8 mouse cellular contexts compared by ENCODE assay signal in the genomic region with DNA sequence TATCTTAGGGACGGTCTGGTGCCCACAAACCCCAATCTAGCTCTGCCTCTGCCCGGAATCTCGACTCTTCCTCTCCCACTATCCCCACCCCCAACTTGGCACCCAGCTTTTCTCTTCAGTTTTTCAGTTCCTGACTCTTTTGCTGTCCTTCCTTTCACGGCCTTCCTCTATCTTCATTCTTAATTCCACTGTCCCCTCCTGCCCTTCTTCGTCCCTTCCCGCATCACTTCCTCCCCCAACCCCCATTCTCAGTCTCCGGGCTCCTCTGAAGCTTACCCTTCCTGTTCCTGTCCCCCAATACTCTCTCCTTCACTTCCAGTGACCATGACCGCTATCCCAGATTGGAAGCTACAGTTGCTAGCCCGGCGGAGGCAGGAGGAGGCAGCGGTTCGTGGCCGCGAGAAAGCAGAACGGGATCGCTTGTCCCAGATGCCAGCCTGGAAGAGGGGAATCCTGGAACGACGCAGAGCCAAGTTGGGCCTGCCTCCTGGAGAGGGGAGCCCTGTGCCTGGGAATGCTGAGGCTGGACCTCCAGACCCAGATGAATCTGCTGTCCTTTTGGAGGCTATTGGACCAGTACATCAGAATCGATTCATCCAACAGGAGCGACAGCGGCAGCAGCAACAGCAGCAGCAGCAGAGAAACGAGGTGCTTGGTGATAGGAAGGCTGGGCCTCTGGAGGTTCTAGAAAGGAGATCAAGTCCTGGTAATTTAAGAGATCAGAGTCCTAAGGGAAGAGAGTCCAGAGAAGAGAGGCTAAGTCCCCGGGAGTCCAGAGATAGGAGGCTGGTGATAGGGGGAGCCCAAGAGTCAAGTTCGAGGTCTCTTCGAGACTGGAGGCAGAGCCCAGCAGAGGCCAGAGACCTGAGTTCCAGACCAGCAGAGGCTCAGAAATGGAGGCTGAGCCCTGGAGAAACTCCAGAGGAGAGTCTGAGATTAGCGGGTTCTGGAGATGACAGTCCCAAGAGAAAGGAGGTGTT. TPM values are rescaled to one million over a fixed set of nuclear protein-coding genes. Genes with fewer than 3 reads are reported as not detected.
DNase-seq lines count a peak whose midpoint lies in the region; ATAC-seq and TF ChIP-seq lines count a peak whose summit lies in the region.

No protein-coding gene starts in this region.

- H3K27ac ChIP-seq in gastrocnemius, adult 2 months = peak overlapping the region; percentile 96
- peak overlapping the region; percentile 96 for H3K27ac ChIP-seq in heart, embryonic 12.5 days (ENCODE audit: poor library complexity, severe bottlenecking)

- intact Hi-C loops in gastrocnemius, adult 2 months (cut with DNase I) = no loop called here
- intact Hi-C loops in left cerebral cortex, postnatal 36 days (cut with DNase I) = no loop called here

- H3K9ac ChIP-seq in heart, embryonic 12.5 days = peak overlapping the region; percentile 91

- H3K36me3 ChIP-seq in heart, embryonic 12.5 days = peaks cover 11% of the 10 kb centered on the region
- peaks cover 10% of the 10 kb centered on the region for H3K36me3 ChIP-seq in megakaryocyte, embryonic 14.5 days (replicated peaks; ENCODE audit: low read length)
- peaks cover 3% of the 10 kb centered on the region; the same call in 1 of the 2 replicates for H3K36me3 ChIP-seq in splenic B cell, adult 2 months (ENCODE audit: control insufficient read depth, insufficient read depth, low read length, poor library complexity, severe bottlenecking)

- ATAC-seq in heart, embryonic 12.5 days (ENCODE audit: insufficient number of reproducible peaks, low FRiP score) = no peak

- DNase-seq in gastrocnemius, adult 2 months = peak; percentile 54
- DNase-seq in gastrocnemius, adult 8-10 months (ENCODE audit: low spot score in 2 of 2) = no peak
- DNase-seq in brain, embryonic 14.5 days (ENCODE audit: low read depth) = peak; percentile 37
- peak; percentile 57 to 69 for DNase-seq in kidney, postnatal 25 days
- peak; percentile 73 for DNase-seq in splenic B cell, adult 2 months (ENCODE audit: low read depth, low spot score)
- DNase-seq in left cerebral cortex, postnatal 36 days (ENCODE audit: low spot score in 2 of 2) = no peak

- peaks cover 59% of the 10 kb centered on the region for H3K4me1 ChIP-seq in heart, embryonic 12.5 days (replicated peaks)
- peaks cover 86% of the 10 kb centered on the region for H3K4me1 ChIP-seq in megakaryocyte, embryonic 14.5 days

- TF ChIP-seq CTCF in gastrocnemius, adult 2 months (IDR thresholded peaks at IDR 0.05) = peak; percentile 43
- TF ChIP-seq CTCF in brain, embryonic 14.5 days (IDR thresholded peaks at IDR 0.05; ENCODE audit: borderline replicate concordance, extremely low read depth, insufficient read depth, insufficient read length) = 0 out of 2 replicates have a peak, but pooled peaks have one; percentile 0

- no peaks in the 10 kb centered on the region for H3K27me3 ChIP-seq in heart, embryonic 12.5 days (replicated peaks)
- H3K27me3 ChIP-seq in megakaryocyte, embryonic 14.5 days (replicated peaks) = peaks cover 19% of the 10 kb centered on the region
- no peaks in the 10 kb centered on the region for H3K27me3 ChIP-seq in splenic B cell, adult 2 months (ENCODE audit: control insufficient read depth, insufficient read depth, low read length, poor library complexity, severe bottlenecking)

- peak overlapping the region; percentile 94 for H3K4me2 ChIP-seq in heart, embryonic 12.5 days

- H3K4me3 ChIP-seq in gastrocnemius, adult 2 months = peak overlapping the region; percentile 78
- peak overlapping the region; percentile 78 for H3K4me3 ChIP-seq in heart, embryonic 12.5 days
- peak overlapping the region; percentile 97 for H3K4me3 ChIP-seq in megakaryocyte, embryonic 14.5 days (replicated peaks)

- 6% methylated on average over 26 of the region's 26 CpGs for WGBS in heart, embryonic 12.5 days

- TF ChIP-seq POLR2A in brain, embryonic 14.5 days (IDR thresholded peaks at IDR 0.05; ENCODE audit: borderline replicate concordance, extremely low read depth, insufficient read depth, insufficient read length, poor library complexity, severe bottlenecking) = no peak

- no peaks in the 10 kb centered on the region; the same call in 1 of the 2 replicates for H3K9me3 ChIP-seq in heart, embryonic 12.5 days (replicated peaks)
- H3K9me3 ChIP-seq in megakaryocyte, embryonic 14.5 days = no peaks in the 10 kb centered on the region

RNA-seq across cellular contexts. Expression of gene Ppp1r18, which starts 1.8 kb away (rescaled TPM):
- 1 to 10 TPM; 3.9 to 7.9 TPM for total RNA-seq in gastrocnemius, adult 2 months (2021)
- total RNA-seq in gastrocnemius, adult 8-10 months (2022) = 1 to 10 TPM; 2.4 to 4.7 (median 3.3) TPM
- polyA plus RNA-seq in brain, embryonic 14.5 days (2012; rRNA removed) = 46.9 and 48.9 TPM in 2 replicates
- 22.8 and 23.7 TPM in 2 replicates for polyA plus RNA-seq in heart, embryonic 12.5 days (2016; fragmentation: Nextera tagmentation; extraction: Ambion mirVana)
- polyA plus RNA-seq in megakaryocyte, embryonic 14.5 days (2012; ENCODE audit: insufficient read depth, low replicate concordance) = 153 and 168 TPM in 2 replicates
- 1 to 10 TPM; 9.2 to 9.3 TPM for total RNA-seq in left cerebral cortex, postnatal 36 days (2021)

RNA-seq across cellular contexts. Expression of gene Nrm, which starts 6.1 kb away (rescaled TPM):
- under 1 TPM; 0.82 to 0.86 TPM for total RNA-seq in gastrocnemius, adult 2 months (2021)
- 1 to 10 TPM in 2 of 4 experiments, under 1 TPM in 2; 0.52 to 2.6 (median 1.4) TPM for total RNA-seq in gastrocnemius, adult 8-10 months (2022)
- 26.9 and 38.3 TPM in 2 replicates for polyA plus RNA-seq in brain, embryonic 14.5 days (2012; rRNA removed)
- polyA plus RNA-seq in heart, embryonic 12.5 days (2016; fragmentation: Nextera tagmentation; extraction: Ambion mirVana) = 48.9 and 50.7 TPM in 2 replicates
- 5.6 TPM in 1 of 2 replicates, not detected in the other for polyA plus RNA-seq in megakaryocyte, embryonic 14.5 days (2012; ENCODE audit: insufficient read depth, low replicate concordance)
- total RNA-seq in left cerebral cortex, postnatal 36 days (2021) = 1 to 10 TPM; 2.3 to 3.1 TPM

RNA-seq across cellular contexts. Expression of gene Dhx16, which starts 12.4 kb away (rescaled TPM):
- total RNA-seq in gastrocnemius, adult 2 months (2021) = 10 to 100 TPM; 13.2 to 16.2 TPM
- total RNA-seq in gastrocnemius, adult 8-10 months (2022) = 10 to 100 TPM; 13.5 to 16.8 (median 16.0) TPM
- 66.0 and 71.9 TPM in 2 replicates for polyA plus RNA-seq in brain, embryonic 14.5 days (2012; rRNA removed)
- 22.4 and 26.6 TPM in 2 replicates for polyA plus RNA-seq in heart, embryonic 12.5 days (2016; fragmentation: Nextera tagmentation; extraction: Ambion mirVana)
- polyA plus RNA-seq in megakaryocyte, embryonic 14.5 days (2012; ENCODE audit: insufficient read depth, low replicate concordance) = 23.2 and 32.1 TPM in 2 replicates
- total RNA-seq in left cerebral cortex, postnatal 36 days (2021) = 10 to 100 TPM; 26.0 to 32.0 TPM

RNA-seq across cellular contexts. Expression of gene Mdc1, which starts 25.9 kb away (rescaled TPM):
- 1 to 10 TPM; 3.6 to 4.4 TPM for total RNA-seq in gastrocnemius, adult 2 months (2021)
- 1 to 10 TPM; 3.2 to 5.0 (median 4.0) TPM for total RNA-seq in gastrocnemius, adult 8-10 months (2022)
- 18.8 and 23.7 TPM in 2 replicates for polyA plus RNA-seq in brain, embryonic 14.5 days (2012; rRNA removed)
- polyA plus RNA-seq in heart, embryonic 12.5 days (2016; fragmentation: Nextera tagmentation; extraction: Ambion mirVana) = 21.6 and 25.0 TPM in 2 replicates
- polyA plus RNA-seq in megakaryocyte, embryonic 14.5 days (2012; ENCODE audit: insufficient read depth, low replicate concordance) = 1.2 and 2.3 TPM in 2 replicates
- total RNA-seq in left cerebral cortex, postnatal 36 days (2021) = 10 to 100 TPM; 16.5 to 16.9 TPM

RNA-seq across cellular contexts. Expression of gene Tubb5, which starts 29.1 kb away (rescaled TPM):
- 10 to 100 TPM; 29.7 to 40.0 TPM for total RNA-seq in gastrocnemius, adult 2 months (2021)
- 10 to 100 TPM; 26.7 to 34.5 (median 28.3) TPM for total RNA-seq in gastrocnemius, adult 8-10 months (2022)
- 3,347 and 3,555 TPM in 2 replicates for polyA plus RNA-seq in brain, embryonic 14.5 days (2012; rRNA removed)
- 743 and 773 TPM in 2 replicates for polyA plus RNA-seq in heart, embryonic 12.5 days (2016; fragmentation: Nextera tagmentation; extraction: Ambion mirVana)
- 96.5 and 217 TPM in 2 replicates for polyA plus RNA-seq in megakaryocyte, embryonic 14.5 days (2012; ENCODE audit: insufficient read depth, low replicate concordance)
- total RNA-seq in left cerebral cortex, postnatal 36 days (2021) = 100 to 1,000 TPM; 441 to 478 TPM

Comparison
In these comparisons a context has a peak if more than half of its experiments do, and no peak if none do; other contexts are left out.
1. DNase-seq: peak in gastrocnemius, adult 2 months (single experiment), brain, embryonic 14.5 days (single experiment), kidney, postnatal 25 days (2 of 2) and splenic B cell, adult 2 months (single experiment); none in gastrocnemius, adult 8-10 months (0 of 2) and left cerebral cortex, postnatal 36 days (0 of 2).
2. Peak in every context shown above with its lines, with median percentiles within 50 percentile points of each other: H3K4me3 ChIP-seq.